Mouse (Mus musculus): ENCODE data around the gene Zfp87. TPM values are rescaled to one million over a fixed set of nuclear protein-coding genes. Genes with fewer than 3 reads are reported as not detected.

Gene Zfp87
- polyA plus RNA-seq, 1 experiment: 0.17 TPM

- Histone ChIP-seq H3K4me3 (replicated peaks) (no peak overlapping the region), H3K36me3 (replicated peaks; ENCODE audit: low read length) (peaks cover 62% of the 10 kb centered on the region), H3K4me1 (peaks cover 16% of the 10 kb centered on the region), H3K27me3 (replicated peaks) (no peaks in the 10 kb centered on the region), H3K9me3 (peaks cover 30% of the 10 kb centered on the region)
- TF ChIP-seq GATA1 (IDR thresholded peaks at IDR 0.05; ENCODE audit: borderline replicate concordance, low read length): no peak
- no peak for TF ChIP-seq FLI1 (IDR thresholded peaks at IDR 0.05; ENCODE audit: low read length)
These were observed 30.3 kb downstream of the Zfp87 start for GRCm38 (mm10) chr13:67495631-67496030.

GRCm38 (mm10) chr13:67484424-67484811 lies 41.6 kb downstream of the Zfp87 start:
- H3K4me3 ChIP-seq (replicated peaks): peak overlapping the region; percentile 89
- H3K27me3 ChIP-seq (replicated peaks): no peaks in the 10 kb centered on the region
- peaks cover 42% of the 10 kb centered on the region for H3K36me3 ChIP-seq (replicated peaks; ENCODE audit: low read length)
- 0 out of 2 replicates have a peak, but pooled peaks cover 3% of the 10 kb centered on the region for H3K9me3 ChIP-seq
- H3K4me1 ChIP-seq: peaks cover 23% of the 10 kb centered on the region
- no peak for TF ChIP-seq FLI1 (IDR thresholded peaks at IDR 0.05; ENCODE audit: low read length)

- TF ChIP-seq GATA1 (IDR thresholded peaks at IDR 0.05; ENCODE audit: borderline replicate concordance, low read length): no peak
- no peak for TF ChIP-seq FLI1 (IDR thresholded peaks at IDR 0.05; ENCODE audit: low read length)
- peak within 1 kb of the TSS; percentile 89 for H3K4me3 ChIP-seq (replicated peaks)
- peaks cover 42% of the 10 kb centered on the region for H3K36me3 ChIP-seq (replicated peaks; ENCODE audit: low read length)
- H3K9me3 ChIP-seq: no peaks in the 10 kb centered on the region
- no peaks in the 10 kb centered on the region for H3K27me3 ChIP-seq (replicated peaks)
- H3K4me1 ChIP-seq: peaks cover 23% of the 10 kb centered on the region
These were observed 42.2 kb downstream of the Zfp87 start, which contains the start of gene Zfp874b for GRCm38 (mm10) chr13:67483625-67484423. Zfp874b (minus strand) TSS chr13:67484258.

GRCm38 (mm10) chr13:67481528-67481927 lies 44.4 kb downstream of the Zfp87 start:
- H3K9me3 ChIP-seq: no peaks in the 10 kb centered on the region
- H3K4me3 ChIP-seq (replicated peaks): peak overlapping the region; percentile 23
- no peak for TF ChIP-seq GATA1 (IDR thresholded peaks at IDR 0.05; ENCODE audit: borderline replicate concordance, low read length)
- no peak for TF ChIP-seq FLI1 (IDR thresholded peaks at IDR 0.05; ENCODE audit: low read length)
- H3K36me3 ChIP-seq (replicated peaks; ENCODE audit: low read length): peaks cover 42% of the 10 kb centered on the region
- H3K27me3 ChIP-seq (replicated peaks): no peaks in the 10 kb centered on the region
- peaks cover 23% of the 10 kb centered on the region for H3K4me1 ChIP-seq

- H3K4me1 ChIP-seq: peaks cover 8% of the 10 kb centered on the region; the same call in 1 of the 2 replicates
- no peak for TF ChIP-seq FLI1 (IDR thresholded peaks at IDR 0.05; ENCODE audit: low read length)
- peaks cover 38% of the 10 kb centered on the region for H3K36me3 ChIP-seq (replicated peaks; ENCODE audit: low read length)
- H3K4me3 ChIP-seq (replicated peaks): no peak overlapping the region
- H3K27me3 ChIP-seq (replicated peaks): no peaks in the 10 kb centered on the region
- H3K9me3 ChIP-seq: peaks cover 8% of the 10 kb centered on the region; the same call in 1 of the 2 replicates
These were observed 56.7 kb downstream of the Zfp87 start for GRCm38 (mm10) chr13:67469274-67469673.

Other genes with a start within 250 kb of the Zfp87 start
- gene Zfp458, start 247.7 kb downstream of the Zfp87 start, polyA plus RNA-seq (2012; ENCODE audit: insufficient read depth, low replicate concordance): 0.06 TPM in 1 of 2 replicates, not detected in the other
- gene Zfp457, start 219.7 kb downstream of the Zfp87 start, polyA plus RNA-seq (2012; ENCODE audit: insufficient read depth, low replicate concordance): not detected in 2 replicates
- 0.20 TPM in 1 of 2 replicates, not detected in the other for gene Zfp595, start 193.6 kb downstream of the Zfp87 start, polyA plus RNA-seq (2012; ENCODE audit: insufficient read depth, low replicate concordance)
- not detected in 2 replicates for gene Gm28044, start 165.6 kb downstream of the Zfp87 start, polyA plus RNA-seq (2012; ENCODE audit: insufficient read depth, low replicate concordance)
- 0.11 TPM in 1 of 2 replicates, not detected in the other for gene Zfp953, start 165.6 kb downstream of the Zfp87 start, polyA plus RNA-seq (2012; ENCODE audit: insufficient read depth, low replicate concordance)
- gene Gm28041, start 150.4 kb downstream of the Zfp87 start, polyA plus RNA-seq (2012; ENCODE audit: insufficient read depth, low replicate concordance): not detected in 2 replicates
- gene Zfp456, start 150.4 kb downstream of the Zfp87 start, polyA plus RNA-seq (2012; ENCODE audit: insufficient read depth, low replicate concordance): not detected in 2 replicates
- 0.08 TPM in 1 of 2 replicates, not detected in the other for gene Zfp429, start 126.4 kb downstream of the Zfp87 start, polyA plus RNA-seq (2012; ENCODE audit: insufficient read depth, low replicate concordance)
- gene Zfp459, start 104.8 kb downstream of the Zfp87 start, polyA plus RNA-seq (2012; ENCODE audit: insufficient read depth, low replicate concordance): 0.07 TPM in 1 of 2 replicates, not detected in the other
- 0.13 TPM in 1 of 2 replicates, not detected in the other for gene Zfp874a, start 74.6 kb downstream of the Zfp87 start, polyA plus RNA-seq (2012; ENCODE audit: insufficient read depth, low replicate concordance)
- gene Zfp874b, start 41.9 kb downstream of the Zfp87 start, polyA plus RNA-seq (2012; ENCODE audit: insufficient read depth, low replicate concordance): not detected in 2 replicates
- gene Zfp58, start 25.6 kb downstream of the Zfp87 start, polyA plus RNA-seq (2012; ENCODE audit: insufficient read depth, low replicate concordance): not detected in 2 replicates
- gene Gm26965, start within 50 bp of the Zfp87 start, polyA plus RNA-seq (2012; ENCODE audit: insufficient read depth, low replicate concordance): not detected in 2 replicates
- 0.09 TPM in 1 of 2 replicates, not detected in the other for gene Zfp748, start 27.7 kb upstream of the Zfp87 start, polyA plus RNA-seq (2012; ENCODE audit: insufficient read depth, low replicate concordance)
- gene Zfp729b, start 83.5 kb upstream of the Zfp87 start, polyA plus RNA-seq (2012; ENCODE audit: insufficient read depth, low replicate concordance): 0.18 TPM in 1 of 2 replicates, not detected in the other
- not detected in 2 replicates for gene Gm49345, start 111.6 kb upstream of the Zfp87 start, polyA plus RNA-seq (2012; ENCODE audit: insufficient read depth, low replicate concordance)
- 0.26 TPM in 1 of 2 replicates, not detected in the other for gene Zfp729a, start 111.6 kb upstream of the Zfp87 start, polyA plus RNA-seq (2012; ENCODE audit: insufficient read depth, low replicate concordance)
- 0.26 and 3.6 TPM in 2 replicates for gene Zfp738, start 160.9 kb upstream of the Zfp87 start, polyA plus RNA-seq (2012; ENCODE audit: insufficient read depth, low replicate concordance)
- gene Zfp65, start 203.0 kb upstream of the Zfp87 start, polyA plus RNA-seq (2012; ENCODE audit: insufficient read depth, low replicate concordance): not detected in 2 replicates
- 0.12 TPM in 1 of 2 replicates, not detected in the other for gene Zfp85, start 229.1 kb upstream of the Zfp87 start, polyA plus RNA-seq (2012; ENCODE audit: insufficient read depth, low replicate concordance)